Mouse (Mus musculus): ENCODE data around the gene Eif4h. TPM values are rescaled to one million over a fixed set of nuclear protein-coding genes. Genes with fewer than 3 reads are reported as not detected.

The Eif4h gene
- total RNA-seq (2021): 100 to 1,000 TPM; 322 to 329 TPM
- long read RNA-seq, experiment 1, transcript Eif4h-201 (6 exons, 2,367 nt): major isoform, 324 of 667 reads
- long read RNA-seq, experiment 1, transcript Eif4h-205 (7 exons, 2,726 nt): minor isoform, 262 of 667 reads
- long read RNA-seq, experiment 1, partial matches to known transcripts: 71 of 667 reads
- long read RNA-seq, experiment 1, other reads (novel, unspliced or antisense): 10 of 667 reads
- long read RNA-seq, experiment 2, transcript Eif4h-201 (6 exons, 2,367 nt): major isoform, 264 of 573 reads
- long read RNA-seq, experiment 2, transcript Eif4h-205 (7 exons, 2,726 nt): minor isoform, 249 of 573 reads
- long read RNA-seq, experiment 2, partial matches to known transcripts: 51 of 573 reads
- long read RNA-seq, experiment 2, other reads (novel, unspliced or antisense): 9 of 573 reads

- peak; percentile 94 to 97 for DNase-seq (ENCODE audit: low spot score in 2 of 2)
Observed at GRCm38 (mm10) chr5:134639269-134639682, at the start of gene Eif4h. TSS of gene Eif4h (minus strand) at chr5:134639490.

DNA sequence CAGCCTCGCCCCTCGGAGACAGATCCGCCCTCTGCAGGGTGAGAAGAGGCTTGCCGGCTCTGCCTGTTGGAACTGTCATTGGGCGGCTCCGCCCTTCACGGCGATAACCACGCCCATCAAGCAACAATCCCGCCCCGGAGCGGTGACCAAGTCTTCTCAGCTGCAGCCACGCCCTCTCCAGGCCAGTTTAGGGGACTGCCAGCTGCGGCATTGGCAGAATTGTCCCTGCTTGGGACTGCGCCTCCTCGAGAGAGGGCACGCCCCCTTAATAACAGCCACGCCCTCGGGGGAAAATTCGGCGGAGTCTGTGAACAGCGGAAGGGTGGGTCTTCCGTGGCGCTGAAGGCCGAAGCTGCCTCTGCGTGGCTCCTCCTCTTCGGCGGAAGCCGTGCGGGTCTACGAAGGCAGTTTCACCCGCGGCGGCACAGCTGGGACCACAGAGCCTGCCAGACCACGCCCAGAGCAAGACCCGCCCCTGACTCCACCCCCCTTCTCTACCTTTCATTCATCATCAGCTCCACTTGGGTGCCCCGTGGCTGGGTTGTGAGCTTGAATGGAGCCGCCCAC is 49.5 kb upstream of the Eif4h start:
- peak; percentile 95 to 98 for DNase-seq (ENCODE audit: low spot score in 2 of 2)

- DNase-seq (ENCODE audit: low spot score in 2 of 2): no peak
Observed at GRCm38 (mm10) chr5:134688086-134688717, 48.9 kb upstream of the Eif4h start, which contains the start of gene Limk1. TSS of gene Limk1 (minus strand) at chr5:134688598.

DNA sequence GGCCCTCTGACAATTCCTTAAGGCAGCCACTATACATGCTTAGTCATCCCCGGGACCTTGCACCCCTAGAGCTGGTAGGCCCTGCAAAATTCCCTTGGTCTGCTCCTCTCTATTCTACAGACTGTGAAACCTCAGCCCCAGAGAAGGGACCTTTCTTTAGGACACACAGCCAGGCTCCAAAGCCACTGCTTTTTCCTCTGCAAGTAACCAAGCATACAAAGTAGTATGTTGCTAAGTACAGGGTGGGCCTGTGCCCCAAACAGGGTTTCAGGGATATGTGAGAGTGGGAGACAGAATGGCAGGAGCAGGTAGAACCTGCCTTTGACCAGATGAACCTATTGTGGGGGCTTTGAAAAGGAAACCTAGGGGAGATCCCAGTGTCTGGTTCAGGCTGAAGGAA is 47.9 kb upstream of the Eif4h start:
- DNase-seq (ENCODE audit: low spot score in 2 of 2): no peak

- no peak for DNase-seq (ENCODE audit: low spot score in 2 of 2)
Observed at GRCm38 (mm10) chr5:134686541-134686940, 47.3 kb upstream of the Eif4h start.

DNA sequence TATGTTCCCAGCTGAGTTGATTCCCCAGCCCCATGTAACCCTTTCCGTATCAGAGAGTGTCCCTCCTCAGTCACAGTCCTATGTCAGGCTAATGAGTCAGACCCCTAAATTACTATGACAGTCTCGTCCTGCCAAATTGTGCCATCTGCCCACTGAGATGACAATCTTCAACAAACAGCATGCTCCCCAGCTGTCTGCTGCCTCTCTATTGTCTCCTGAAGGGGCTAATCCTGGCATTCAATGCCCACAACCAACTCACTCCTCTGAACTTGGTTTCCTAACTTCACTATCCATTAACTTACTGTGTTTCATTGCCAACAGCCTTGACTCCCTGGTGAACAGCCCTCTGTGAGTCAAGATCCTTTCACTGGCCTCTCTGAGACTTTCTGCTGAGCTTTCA is 45.1 kb upstream of the Eif4h start:
- no peak for DNase-seq (ENCODE audit: low spot score in 2 of 2)

DNA sequence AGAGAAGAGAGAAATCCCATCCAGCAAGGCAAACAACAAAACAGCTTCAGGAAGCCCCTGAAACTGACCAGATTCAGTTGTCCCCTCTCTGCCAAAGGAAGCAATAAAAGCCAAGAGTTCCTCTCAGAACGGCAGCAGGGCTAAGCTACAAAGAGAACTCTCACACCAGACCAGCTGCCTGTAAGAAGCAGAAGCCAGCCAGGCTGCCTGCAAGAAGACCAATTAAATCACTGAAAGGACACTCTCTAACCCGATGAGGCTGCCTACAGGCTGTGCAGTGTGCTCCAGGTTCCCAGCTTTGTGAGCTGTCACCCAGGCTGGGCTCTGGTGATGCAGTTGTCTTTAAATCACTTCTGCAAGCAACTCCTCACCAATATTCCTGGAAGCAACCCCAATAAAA is 44.5 kb upstream of the Eif4h start:
- no peak for DNase-seq (ENCODE audit: low spot score in 2 of 2)

DNA sequence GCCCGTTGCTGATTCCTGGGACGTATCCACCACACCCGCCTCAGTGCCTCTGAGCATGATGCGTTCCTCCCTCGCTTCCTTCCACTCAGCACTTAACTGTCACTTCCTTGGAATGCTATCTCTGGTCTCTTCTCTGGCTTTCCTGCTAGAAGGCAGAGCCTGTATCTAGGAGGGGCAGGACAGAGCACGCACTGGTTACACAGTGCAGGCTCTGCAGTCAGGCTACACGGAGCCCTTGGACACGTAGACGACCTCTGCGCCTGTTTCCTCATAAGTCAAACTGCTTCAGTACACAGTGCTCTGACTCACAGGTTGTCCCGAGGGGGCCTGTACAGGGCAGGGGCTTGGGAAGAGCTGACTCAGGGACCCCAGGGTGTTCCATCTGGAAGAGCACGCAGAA is 40.9 kb upstream of the Eif4h start:
- no peak for DNase-seq (ENCODE audit: low spot score in 2 of 2)

DNA sequence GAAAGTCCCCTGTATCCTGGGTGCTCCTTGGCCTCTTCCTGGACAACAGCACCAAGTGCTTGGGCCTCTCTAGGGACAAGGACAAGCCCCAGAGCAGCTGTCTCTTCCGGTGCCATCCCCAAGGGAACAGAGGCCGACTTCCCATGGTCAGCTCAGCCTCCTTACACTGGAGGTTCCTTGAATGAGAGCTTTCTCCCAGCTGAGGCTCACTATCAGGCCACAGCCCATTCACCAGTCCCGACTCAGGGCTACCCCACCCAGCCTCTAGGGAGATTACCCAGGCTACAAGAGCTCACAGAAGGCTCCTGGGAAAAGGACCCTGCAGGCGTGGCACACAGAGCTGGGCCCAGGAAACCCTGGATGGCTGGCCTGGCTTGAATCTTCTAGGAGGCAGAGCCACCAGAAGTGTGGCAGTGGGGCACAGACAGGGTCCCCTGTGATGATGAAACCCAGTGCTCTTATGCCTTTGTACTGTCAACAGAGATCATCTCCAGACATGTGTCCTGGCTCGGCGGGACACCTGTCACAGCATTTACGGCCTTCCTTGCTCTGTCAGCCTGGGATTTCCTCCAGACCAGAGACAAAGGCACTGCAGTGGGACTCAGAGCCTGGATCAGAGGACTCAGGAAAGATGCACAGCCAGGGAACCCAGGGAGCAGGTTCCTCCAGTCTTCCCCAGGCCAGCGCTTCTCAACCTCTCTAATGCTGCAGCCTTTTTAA is 39.7 kb upstream of the Eif4h start:
- no peak for DNase-seq (ENCODE audit: low spot score in 2 of 2)

DNA sequence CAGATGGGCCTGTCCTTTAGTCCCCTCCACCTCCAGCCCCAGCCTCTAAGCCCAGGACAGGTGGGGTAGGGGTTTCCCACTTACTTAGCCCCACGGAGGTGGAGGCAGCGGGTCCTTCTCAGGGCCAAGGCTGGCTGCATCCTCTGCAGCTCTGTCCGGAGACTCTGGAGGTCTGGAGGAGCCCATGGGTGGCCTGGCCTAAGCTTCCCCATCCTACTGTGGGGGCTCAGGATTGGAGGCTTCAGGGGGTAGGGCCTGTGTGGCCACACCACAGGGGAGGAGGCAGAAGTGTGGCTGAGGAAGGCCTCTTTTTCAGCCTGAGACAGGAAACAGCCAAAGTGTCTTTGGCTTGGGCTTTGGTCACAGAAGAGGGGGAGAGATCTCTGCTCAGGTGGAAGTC is 38.7 kb upstream of the Eif4h start:
- DNase-seq (ENCODE audit: low spot score in 2 of 2): no peak

GRCm38 (mm10) chr5:134677491-134677890 is 38.2 kb upstream of the Eif4h start:
- DNase-seq (ENCODE audit: low spot score in 2 of 2): no peak

- peak; percentile 35 to 55 for DNase-seq (ENCODE audit: low spot score in 2 of 2)
Observed at GRCm38 (mm10) chr5:134675956-134676759, 36.9 kb upstream of the Eif4h start.

GRCm38 (mm10) chr5:134674977-134675376 is 35.7 kb upstream of the Eif4h start:
- DNase-seq (ENCODE audit: low spot score in 2 of 2): no peak

GRCm38 (mm10) chr5:134672611-134673010 is 33.3 kb upstream of the Eif4h start:
- no peak for DNase-seq (ENCODE audit: low spot score in 2 of 2)

GRCm38 (mm10) chr5:134672198-134672516 is 32.9 kb upstream of the Eif4h start:
- no peak for DNase-seq (ENCODE audit: low spot score in 2 of 2)

- DNase-seq (ENCODE audit: low spot score in 2 of 2): no peak
Observed at GRCm38 (mm10) chr5:134671335-134672197, 32.3 kb upstream of the Eif4h start.

DNA sequence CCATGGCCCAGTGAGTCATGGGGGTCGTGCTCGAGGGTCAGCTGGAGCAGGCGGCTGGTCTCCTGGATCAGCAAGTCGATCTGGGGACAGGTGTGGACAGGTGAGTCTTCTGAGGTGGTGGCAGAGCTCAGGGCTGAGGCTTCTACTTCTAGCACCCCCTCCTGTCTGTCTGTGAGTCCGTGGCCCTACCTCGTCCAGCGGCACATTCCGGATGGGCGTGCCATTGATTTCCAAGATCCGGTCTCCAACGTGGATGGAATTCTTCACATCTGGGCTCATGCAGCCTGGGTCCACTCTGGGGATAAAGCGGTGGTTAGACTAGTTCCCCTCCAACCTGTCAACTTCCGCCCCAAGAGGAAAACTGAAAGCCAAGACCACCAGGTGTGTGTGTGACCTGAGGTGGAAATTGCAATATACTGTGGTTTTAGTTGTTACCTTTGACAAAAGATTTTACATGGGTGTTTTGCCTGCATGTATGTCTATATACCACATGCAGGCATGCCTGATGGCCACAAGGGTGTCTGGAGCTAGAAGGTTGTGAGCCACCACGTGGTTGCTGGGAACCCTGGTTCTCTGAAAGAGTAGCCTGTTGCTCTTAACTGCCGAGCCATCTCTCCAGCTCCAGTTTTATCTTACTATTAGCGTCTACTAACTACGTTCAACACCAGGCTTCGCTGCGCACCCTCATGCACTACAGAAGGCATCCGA is 29.9 kb upstream of the Eif4h start:
- no peak for DNase-seq (ENCODE audit: low spot score in 2 of 2)

GRCm38 (mm10) chr5:134668495-134668894 is 29.2 kb upstream of the Eif4h start:
- DNase-seq (ENCODE audit: low spot score in 2 of 2): peak in 1 of 2 experiments; percentile 56

DNA sequence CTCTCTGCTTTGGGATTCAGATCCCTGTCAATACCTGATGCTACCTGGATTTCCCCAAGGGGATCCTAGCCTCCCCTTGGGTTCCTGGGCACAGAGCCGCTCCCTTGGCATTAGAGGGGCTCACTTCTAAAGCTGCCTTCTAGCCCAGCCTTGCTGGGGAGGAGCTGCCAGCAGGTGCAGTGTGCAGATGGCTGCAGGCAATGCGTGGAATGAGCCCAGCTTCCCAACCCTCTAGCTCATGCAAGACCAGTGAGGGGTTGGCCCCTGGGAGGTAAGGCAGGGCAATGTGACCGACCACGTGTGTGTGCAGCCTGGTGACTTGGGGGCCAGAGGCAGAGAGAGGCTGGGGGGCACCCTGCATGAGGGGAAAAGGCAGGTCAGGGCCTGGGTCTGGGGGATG is 17.4 kb upstream of the Eif4h start:
- DNase-seq (ENCODE audit: low spot score in 2 of 2): no peak

Measured in left cerebral cortex, adult 18-20 months (tissue).